Mouse (Mus musculus): ENCODE data around the gene Mtg2.

Mtg2 gene

DNA sequence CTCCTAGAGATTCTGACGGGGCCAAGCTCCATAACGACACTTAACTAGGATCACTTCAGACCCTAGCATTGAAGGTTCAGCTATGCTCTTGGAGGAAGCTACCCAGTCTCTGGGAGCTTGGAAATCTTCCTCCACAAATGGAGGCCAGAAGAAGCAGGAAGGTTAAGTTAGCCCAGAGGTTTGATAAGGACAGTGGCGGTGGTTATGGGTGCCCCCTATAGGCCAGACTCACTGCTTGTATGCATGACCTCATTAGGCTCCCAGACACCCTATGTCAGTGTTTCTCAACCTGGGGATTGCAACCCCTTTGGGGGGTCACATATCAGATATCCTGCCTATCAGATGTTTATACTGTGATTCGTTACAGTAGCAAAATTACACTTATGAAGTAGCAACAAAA lies 36.7 kb downstream of the Mtg2 start:
- DNase-seq = peak; percentile 56

DNA sequence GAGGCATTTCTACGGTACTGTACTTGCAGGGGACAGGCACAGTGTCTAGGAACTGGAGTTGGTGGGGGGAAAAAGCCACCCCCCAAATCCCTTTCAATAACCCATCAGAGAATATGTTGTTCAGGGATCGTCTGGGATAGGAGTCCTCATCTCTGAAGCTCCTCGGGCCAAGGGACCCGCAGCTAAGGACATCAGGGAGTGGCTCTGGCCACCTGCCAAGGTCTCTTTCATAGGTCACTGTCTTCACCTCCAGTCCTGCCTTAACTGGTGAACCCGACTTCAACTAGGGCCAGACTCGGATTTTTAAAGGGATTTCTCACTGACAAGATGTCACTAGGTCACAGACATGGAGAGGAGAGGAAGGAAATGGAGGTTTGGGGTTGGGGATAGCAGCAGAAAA lies 37.9 kb downstream of the Mtg2 start:
- peak; percentile 86 for DNase-seq

DNA sequence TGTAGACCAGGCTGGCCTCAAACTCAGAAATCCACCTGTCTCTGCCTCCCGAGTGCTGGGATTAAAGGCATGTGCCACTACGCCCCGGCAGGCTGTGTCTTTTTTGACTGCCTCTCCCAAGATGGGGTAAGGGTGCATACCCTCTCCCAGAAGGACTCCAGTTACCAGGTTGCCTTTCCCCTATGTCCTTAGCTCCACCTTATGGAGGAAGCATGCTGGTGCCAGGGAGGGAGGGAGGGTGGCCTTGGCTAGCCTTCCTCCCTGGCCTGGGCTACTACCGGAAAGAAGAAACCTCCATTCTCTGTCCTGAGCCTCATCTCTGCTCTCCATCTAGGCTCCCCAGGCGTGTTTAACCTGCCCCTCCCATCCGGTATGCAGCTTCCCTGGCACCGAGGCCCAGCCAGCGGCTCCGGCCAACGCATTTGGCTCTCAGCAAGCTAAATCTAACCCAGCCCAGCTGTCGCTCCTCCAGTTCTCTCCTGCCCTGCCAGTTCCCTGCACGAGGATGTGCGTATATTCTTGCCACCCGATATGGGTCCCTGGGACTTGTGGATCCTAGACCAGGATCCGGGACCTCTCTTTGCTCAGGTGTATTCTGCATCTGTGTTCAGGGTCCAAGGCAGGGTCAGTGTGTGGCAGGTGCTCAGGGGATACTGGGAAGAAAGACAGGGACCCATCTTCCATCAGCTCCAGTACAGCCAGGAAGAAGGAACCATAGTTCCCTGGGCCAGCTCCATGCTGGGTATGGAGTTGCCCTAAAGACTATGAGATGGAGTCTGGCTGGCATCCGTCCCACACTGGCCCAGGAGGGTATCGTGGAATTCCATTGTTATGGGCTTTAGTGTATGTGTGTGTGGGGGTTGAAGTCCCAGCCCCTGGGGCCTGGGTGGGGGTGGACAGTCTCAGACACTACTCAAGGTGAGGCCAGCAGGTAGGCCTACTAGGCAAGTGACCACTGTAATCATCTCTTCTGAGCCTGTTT lies 43.8 kb downstream of the Mtg2 start:
- DNase-seq = peak; percentile 97

DNA sequence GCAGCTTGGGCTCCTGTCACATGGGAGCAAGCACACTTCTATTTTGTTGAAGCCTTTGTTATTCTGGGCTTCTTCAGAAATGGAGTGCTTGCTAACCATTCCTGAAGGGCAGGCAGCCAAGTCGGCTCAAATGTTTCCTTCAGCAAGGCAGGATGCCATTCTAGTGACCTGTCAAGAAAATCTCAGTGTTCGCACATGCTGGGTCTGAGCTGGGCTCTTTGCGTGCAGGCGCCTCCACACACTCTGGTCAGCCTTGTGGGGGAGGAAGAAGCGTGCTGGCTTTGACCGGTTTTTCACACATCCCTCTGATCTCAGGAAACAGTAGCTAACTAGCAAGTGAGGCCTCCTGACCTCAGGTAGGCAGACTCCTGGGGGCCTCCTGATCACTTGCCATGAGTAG lies 44.9 kb downstream of the Mtg2 start:
- peak; percentile 91 for DNase-seq

DNA sequence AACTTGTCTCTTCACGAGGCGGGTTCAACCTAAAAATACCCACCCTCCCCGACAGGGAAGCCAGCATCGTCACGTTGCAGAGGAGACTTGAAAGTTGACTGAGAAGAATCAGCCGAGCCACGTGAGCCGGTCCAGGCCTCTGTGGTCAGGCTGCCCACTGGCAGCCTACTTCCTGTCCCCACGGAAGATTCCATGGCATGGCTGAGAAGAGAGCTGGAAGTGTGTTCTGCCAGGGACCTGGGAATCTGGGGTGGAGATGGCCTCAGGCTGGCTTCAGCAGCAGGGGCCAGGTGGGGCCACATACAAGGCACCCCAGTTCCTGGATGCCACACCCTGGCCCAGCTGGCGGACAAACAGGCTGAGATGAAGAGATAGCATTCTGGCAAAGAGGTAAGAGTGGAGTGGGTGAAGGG lies 45.7 kb downstream of the Mtg2 start:
- peak; percentile 97 for DNase-seq

DNA sequence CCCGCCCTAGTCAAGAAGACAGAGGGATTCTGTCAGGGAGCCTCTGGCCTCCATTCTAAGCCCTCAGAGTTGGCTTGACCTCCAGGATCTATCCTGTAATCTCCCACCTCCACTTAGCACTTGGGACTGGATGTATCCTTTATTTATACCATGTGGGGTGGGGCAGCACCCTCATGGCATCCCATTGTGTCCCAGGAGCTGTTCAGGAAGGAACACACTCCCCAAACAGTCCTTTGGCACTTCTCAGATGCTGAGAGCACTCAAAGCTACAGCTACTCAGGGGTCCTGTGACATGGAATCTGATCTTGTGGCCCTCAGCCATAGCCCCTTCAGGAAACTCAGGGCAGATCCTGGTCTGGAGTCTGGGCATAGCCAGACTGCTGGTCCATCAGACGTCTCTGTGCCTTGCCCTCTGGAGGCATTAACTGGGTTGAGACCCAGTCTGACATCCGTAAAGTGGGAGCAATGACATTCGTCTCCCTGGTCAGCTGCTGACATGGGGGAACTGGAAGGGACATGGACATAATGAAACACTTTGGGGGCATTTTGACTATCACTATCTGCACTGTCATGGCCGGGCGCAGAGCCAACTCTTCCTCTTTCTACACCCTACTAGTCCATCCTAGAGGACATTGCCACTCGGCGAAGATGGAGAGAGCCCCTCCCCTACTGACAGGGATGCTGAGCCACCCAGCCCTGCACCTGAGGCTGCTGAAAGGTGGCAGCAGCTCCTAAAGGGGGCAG lies 46.5 kb downstream of the Mtg2 start:
- DNase-seq = peak; percentile 94

DNA sequence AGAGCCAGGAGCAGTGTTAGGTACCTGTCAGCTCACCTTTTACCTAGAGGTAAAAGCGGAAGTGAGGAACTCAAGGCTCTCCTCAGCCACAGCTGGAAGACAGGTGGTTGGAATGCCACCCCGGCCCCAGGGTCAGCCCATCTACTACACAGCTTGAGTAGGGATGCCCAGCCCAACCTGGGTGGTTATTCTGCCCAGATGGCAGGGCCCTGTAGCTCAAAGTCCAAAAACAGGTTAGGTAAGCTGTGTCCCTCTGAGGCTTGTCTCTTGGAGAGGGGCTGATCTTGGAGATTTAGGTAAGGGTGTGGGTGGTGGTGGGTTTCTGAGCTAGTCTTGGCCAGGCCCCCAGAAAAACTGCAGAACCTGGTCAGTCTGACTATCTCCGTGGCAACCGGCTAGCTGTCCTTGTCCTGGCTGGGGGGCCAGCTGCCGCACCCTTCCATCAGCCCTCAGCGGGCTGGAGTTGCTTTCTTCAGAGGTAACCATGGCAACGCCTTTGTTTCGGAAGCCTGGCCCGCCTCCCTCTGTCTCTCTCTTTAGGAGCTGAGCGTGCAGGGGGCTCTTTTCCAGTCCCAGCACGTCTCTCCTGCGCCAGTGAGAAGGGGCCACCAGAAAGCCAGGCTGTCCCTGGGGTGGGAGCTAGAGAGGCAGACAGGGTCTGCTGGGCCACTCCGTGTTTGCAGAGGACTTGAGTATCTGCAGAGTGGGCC lies 47.3 kb downstream of the Mtg2 start:
- peak; percentile 93 for DNase-seq

DNA sequence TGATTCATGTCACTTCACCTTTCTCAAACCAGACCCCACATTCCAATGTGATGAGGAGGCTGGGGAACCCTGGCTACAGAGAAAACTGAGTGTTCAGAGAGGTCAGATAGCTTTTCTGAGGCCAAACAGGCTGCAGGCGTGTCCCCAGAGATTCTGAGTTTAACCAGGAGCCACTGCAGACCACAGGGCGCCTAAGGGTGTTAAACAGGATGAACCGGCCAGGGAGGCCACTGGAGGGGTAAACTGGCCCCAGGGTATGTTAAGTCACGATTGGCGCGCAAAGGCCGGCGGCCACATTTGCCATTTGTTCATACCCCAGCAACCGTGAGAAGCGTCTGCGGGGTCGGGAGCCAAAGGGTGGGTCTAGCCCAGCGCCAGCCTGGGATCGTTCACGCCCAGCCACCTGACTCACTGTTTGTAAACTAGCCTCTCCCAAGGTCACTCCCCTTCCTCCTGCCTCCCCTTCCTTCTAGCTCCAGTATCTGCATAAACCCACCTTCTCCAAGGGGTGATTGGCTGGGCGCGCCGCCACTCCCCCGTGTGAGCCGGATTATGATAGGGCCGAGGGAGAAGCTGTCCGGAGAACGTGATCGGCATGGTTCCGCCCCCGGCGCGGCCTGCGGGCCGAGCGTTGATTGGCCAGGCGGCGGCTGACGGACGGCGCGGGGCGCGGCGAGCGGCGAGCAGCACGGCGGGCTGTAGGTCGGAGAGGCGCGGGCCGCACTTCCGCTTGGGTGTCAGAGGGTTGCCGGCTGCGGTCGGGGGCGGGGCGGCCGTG lies 48.5 kb downstream of the Mtg2 start, which contains the start of gene Osbpl2:
Gene Osbpl2, plus strand, starts transcription at position 646 of the 778 bp plus-strand sequence.
- peak; percentile 100 for DNase-seq

DNA sequence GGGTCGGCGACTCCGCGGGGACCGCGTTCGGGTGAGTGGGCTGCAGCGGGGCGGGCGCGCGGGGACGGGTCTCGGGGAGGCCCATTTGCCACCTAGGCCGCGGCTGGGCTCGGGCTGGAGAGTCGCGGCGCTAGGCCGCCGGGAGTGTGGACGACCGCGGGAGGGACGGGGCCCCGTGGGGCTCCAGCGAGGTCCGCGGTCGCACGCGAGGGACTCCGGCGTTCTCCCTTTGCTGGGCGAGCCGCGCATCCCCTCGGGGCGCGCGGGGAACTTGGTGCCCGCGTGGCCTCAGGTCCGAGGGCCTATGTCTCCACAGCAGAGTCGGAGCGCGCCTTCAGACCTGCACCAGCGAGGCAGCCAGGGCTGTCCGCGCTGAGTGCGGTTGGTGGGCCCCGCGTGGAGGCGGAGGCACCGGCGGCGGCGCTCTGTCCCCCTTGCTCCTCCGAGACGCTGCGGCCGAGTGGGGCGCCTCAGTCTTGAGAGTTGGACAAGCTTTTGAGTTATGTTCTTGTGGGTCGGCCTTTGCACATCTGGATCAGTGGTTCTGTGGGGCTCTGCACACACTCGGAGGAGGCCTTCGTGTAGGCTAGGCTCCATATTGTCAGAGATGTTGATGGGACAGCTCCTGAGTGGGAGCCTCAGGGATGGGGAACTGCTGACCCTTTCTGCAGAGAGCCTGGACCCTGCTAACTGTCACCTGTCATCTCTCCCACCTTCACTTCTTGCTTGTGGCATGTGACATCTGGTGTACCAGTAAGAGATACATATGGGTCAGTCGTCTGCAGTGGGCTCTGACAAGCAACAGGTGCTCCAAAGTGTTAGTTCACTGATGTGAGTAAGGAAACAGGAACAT lies 49.3 kb downstream of the Mtg2 start:
- peak; percentile 89 for DNase-seq

DNA sequence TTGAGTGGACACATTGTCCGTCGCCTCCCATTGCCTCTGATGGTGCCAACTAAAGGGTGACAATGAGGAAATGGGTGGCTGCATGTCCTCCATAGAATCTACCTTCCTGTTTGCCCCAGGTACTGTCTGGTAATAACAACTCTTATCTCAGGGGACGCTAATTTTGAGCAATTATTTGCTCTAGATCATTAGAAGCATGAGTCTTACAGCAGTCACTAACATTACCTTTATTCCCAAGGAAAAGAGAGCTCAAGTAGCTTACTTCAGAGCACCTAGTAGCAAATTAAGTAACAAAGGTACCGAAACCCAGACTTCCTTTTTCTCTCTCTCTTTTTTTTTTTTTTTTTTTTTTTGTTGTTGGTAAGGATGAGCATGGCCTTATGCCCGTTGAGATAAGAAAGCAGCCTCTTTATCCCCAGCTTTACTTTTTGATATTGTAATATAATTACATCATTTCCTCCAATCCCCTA lies 49.9 kb downstream of the Mtg2 start:
- no peak for DNase-seq

DNA sequence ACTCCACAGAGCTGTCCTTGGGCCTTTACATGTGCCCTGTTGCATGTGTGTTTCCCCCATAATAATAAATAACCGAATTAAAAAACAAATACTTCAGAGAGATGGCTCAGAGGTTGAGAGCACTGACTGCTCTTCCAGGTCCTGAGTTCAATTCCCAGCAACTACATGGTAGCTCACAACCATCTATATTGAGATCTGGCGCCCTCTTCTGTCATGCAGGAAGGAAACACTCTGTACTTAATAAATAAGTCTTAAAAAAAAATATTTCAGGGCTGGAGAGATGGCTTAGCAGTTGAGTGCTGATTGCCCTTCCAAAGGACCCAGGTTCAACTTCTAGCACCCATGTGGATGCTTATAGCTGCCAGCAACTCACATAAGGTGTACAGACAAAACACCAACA lies 53.8 kb downstream of the Mtg2 start:
- no peak for DNase-seq

DNA sequence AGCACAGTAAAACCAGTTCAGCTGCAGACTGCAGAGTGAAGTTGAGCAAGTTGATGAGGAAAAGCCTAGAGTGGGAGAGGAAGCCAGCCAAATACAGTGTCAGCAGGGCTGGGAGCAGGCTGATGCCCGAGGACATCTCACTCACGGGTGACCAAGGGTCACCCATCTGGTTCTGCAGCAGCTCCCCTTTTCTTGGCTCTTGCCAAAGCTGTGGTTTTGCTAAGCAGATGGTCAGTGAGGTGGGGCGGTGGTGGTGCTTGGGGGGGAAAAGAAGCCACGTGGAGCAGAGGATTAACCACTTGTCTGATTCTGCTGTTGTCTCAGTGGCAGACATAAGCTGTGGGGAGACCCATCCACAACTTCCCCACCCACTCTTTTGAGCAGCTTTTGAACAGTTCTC lies 55.8 kb downstream of the Mtg2 start:
- peak; percentile 98 for DNase-seq

DNA sequence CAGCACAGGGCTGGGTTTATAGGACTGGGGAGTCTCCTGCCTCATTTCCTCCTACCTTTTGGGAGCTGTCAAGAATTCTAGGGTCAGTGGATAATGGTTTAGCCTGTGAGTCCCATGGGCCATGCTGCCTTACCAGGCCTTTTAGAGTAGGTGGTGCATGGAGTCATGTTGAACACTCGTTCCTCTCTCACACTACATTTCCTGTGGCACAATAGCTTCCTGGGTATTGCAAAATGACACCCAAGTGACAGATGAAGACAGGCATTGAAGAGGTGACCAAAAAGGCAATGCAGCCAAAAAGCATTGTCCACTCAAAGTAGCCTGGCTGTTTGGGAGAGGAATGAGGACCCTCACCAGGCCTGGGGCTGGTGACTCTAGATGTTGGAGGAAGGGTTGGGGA lies 57.3 kb downstream of the Mtg2 start:
- DNase-seq = no peak

DNA sequence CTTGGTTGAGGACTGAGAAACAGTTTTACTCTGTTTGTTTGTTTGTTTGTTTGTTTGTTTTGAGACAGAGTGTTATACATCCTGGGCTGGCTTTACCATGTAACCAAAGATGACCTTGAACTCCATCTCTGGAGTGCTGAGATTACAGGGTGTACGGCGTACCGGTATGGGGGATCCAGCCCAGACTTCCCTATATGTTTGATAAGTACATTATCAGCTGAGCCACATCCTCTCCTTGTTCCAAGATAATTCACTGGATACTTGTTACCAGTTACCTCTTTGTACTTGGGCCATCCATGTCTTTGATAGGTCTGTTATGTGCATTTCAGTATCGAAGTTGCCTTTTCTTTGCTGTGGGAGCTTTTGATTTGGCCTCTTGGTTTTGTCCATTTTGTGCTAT lies 62.8 kb downstream of the Mtg2 start:
- no peak for DNase-seq

DNA sequence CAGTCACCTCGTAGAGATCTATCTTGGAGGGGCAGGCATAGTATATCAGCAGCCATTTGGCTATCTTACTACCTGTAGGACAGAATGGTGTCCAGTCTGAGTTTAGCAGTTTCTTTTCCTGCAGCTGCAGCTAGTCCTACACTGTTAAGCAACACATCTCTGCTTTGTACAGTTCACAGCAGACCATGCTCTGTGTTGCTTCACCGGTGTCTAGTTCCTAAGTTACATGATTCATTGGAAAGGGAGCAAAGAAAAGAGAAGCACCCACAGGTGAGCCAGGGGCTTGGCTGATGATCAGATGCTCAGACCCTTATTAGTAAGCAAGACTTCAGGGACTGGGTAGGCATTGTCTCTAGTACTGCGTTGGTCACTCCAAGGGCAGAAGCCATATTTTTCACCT lies 63.5 kb downstream of the Mtg2 start:
- DNase-seq = no peak

DNA sequence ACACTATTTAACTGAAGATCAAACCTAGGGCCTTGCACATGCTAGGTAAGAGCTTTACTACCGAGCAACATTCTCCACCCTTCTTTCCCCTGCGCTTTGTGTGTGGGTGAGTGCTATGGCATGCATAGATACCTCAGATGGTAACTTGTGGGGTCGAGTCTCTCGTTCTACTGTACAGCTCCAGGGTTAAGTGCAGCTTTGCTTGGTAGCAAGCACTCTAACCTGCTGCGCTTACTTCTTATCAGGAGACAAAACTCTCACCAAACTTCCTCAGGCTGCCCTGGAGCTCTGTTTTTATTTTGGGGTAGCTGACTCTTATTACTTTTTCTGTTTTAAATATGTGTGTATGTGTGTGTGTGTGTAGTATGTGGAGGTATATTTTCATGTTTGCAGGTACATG lies 65.0 kb downstream of the Mtg2 start:
- DNase-seq = no peak

All from heart, adult 11 months (tissue).